Mouse (Mus musculus): ENCODE measurements around the gene Hist1h2bn.
"Not testable (repeated sequence)": the region's sequence is repeated elsewhere in the genome, so short reads cannot be mapped to it uniquely, and the experiment has no call there.

GRCm38 (mm10) chr13:21721757-21722372 is 32.1 kb upstream of the Hist1h2bn start, which contains the start of gene Hist1h2bm:
- TF ChIP-seq CTCF (IDR thresholded peaks at IDR 0.05 in 2 of 3, conservative IDR thresholded peaks at IDR 0.05 in 1 of 3; ENCODE audit: control insufficient read depth in 1 of 3, insufficient read depth in 1 of 3, low read depth in 2 of 3, low read length in 3 of 3, poor library complexity in 1 of 3, severe bottlenecking in 1 of 3); ZNF384 (IDR thresholded peaks at IDR 0.05; ENCODE audit: low read depth, low read length); NELFE (IDR thresholded peaks at IDR 0.05; ENCODE audit: low read depth, low read length); NRF1 (IDR thresholded peaks at IDR 0.05; ENCODE audit: insufficient read depth, low read depth, low read length, poor library complexity, severe bottlenecking); RAD21 (IDR thresholded peaks at IDR 0.05; ENCODE audit: low read depth, low read length): not testable (repeated sequence)

Measured in MEL (cell line).